Mouse (Mus musculus) myocyte (in vitro differentiated cells): ENCODE data around the gene Ccp110.

Source experiments
- CEBPB ChIP-seq: IDR thresholded peaks from 2 replicates; pipeline ENCODE4 v1.6.1; 2011; ENCODE audit warnings: mild to moderate bottlenecking, moderate library complexity; ENCODE audit not compliant: poor library complexity, insufficient read depth, severe bottlenecking
- MYOD1 ChIP-seq, 3 experiments: IDR thresholded peaks; one replicate each; pipeline ENCODE4 v1.6.1; 2011; ENCODE audit warnings: control low read depth in 2 of 3, low read depth in 2 of 3, mild to moderate bottlenecking in 2 of 3, moderate library complexity in 1 of 3; ENCODE audit not compliant: insufficient read length in 2 of 3, control insufficient read depth in 1 of 3
- MYOG ChIP-seq, 3 experiments: IDR thresholded peaks; one replicate each; pipeline ENCODE4 v1.6.1; 2011; ENCODE audit warnings: control low read depth in 2 of 3, low read depth in 2 of 3, mild to moderate bottlenecking in 2 of 3; ENCODE audit not compliant: insufficient read length in 2 of 3, control insufficient read depth in 1 of 3, insufficient read depth in 1 of 3
- POLR2A ChIP-seq: IDR thresholded peaks from one replicate; pipeline ENCODE4 v1.6.1; 2011; ENCODE audit warnings: low read depth, mild to moderate bottlenecking, control low read depth, moderate library complexity; ENCODE audit not compliant: insufficient read length
- POLR2AphosphoS2 ChIP-seq: IDR thresholded peaks from one replicate; pipeline ENCODE4 v1.6.1; 2011; ENCODE audit warnings: low read depth, control low read depth; ENCODE audit not compliant: insufficient read length
- TCF12 ChIP-seq: IDR thresholded peaks from one replicate; pipeline ENCODE4 v1.6.1; 2011; ENCODE audit warnings: mild to moderate bottlenecking, control low read depth; ENCODE audit not compliant: poor library complexity, insufficient read depth, severe bottlenecking

DNA sequence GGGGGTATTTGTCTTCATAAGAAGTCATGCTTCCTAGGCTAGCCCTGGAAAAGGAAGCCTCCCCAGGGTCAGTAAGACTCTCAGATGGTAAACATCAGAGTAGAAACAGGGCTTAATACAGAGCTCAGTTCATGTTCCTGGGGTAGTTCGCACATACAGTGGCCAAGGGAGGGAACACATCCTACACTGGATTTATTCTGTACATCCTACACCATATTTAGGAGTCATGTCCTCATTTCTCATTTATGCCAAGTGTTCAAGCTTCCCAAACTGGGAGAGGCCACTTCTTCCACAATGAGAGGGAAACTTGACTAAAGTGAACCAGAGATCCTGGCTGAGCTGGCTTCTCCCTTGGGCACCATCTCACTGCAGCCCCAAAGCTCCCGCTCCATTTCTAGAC, 44.6 kb upstream of the Ccp110 start:
- TF ChIP-seq MYOD1 (IDR thresholded peaks at IDR 0.05; ENCODE audit: control insufficient read depth in 1 of 3, insufficient read length in 2 of 3, low read depth in 2 of 3) (no peak), MYOG (IDR thresholded peaks at IDR 0.05; ENCODE audit: control insufficient read depth in 1 of 3, insufficient read depth in 1 of 3, insufficient read length in 2 of 3, low read depth in 2 of 3) (no peak), POLR2A (no peak), CEBPB (no peak), POLR2AphosphoS2 (no peak), TCF12 (no peak)
